Mouse (Mus musculus) left cerebral cortex, postnatal 10 days (tissue): Measurements from ENCODE around the gene Rilpl1. TPM values are rescaled to one million over a fixed set of nuclear protein-coding genes. Genes with fewer than 3 reads are reported as not detected.
"Not testable (repeated sequence)": the region's sequence is repeated elsewhere in the genome, so short reads cannot be mapped to it uniquely, and the experiment has no call there.

Experiments used
- DNase-seq, 2 experiments: peaks; one replicate each; pipeline ENCODE4 v3.0.0; 2021 to 2022; ENCODE audit warnings: low spot score in 2 of 2, mixed read lengths in 1 of 2; ENCODE audit errors: extremely low spot score in 1 of 2
- intact Hi-C: fragments of 180-260 bp; cut with DNase I; formaldehyde crosslinking; loops from one replicate; pipeline ENCODE4 v1.15.1; 2025
- total RNA-seq, 2 experiments: library from RNA; stranded (reverse); gene quantifications; 2 replicates each; pipeline ENCODE4 v1.2.3; 2021

Gene Rilpl1
- 10 to 100 TPM; 24.6 to 26.7 TPM for total RNA-seq

DNA sequence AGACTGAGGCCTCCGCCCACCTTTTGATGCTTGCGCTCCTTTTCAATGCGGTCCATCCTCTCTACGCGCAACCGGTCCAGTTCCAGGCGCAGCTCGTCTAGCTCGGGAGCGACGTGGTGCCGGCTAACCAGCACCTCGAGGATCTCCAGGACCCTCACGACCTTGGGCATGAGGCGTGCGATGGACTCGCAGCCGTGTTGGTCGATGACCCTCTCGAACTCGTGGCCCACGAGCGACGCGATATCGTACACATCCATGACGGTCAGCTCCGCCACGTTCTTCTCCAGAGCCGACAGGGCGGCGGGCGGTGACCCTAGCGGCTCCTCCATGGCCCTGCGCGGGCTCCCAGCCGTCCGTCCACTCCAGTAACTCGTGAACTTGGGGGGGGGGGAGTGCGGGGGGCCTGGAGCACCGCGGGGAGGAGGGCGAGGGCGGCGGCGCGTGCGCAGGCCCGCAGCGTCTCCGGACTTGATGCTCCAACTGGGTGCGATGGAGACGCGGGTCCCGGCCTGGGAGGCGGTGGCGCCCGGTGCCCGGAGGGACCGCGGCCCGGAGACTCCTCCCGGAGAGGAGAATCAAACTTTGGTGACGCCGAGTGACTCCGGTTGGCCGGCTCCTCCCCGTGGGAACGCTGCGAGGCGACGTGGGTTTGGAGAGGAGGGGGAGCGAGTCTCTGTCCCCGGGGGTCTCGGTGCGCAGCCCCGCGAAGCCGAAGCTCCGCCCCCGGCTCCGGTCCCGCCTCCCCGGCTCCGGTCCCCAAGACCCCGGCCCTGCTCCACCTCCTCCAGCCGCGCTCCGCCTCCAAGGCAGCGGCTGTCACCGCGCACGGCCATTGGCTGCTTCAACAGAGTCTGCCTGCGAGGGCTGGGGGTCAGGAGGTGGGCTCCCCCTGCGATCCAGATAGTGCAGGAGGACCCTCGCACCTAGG is at the start of gene Rilpl1:
Rilpl1 (minus strand) TSS at position 737 of the 928 bp plus-strand sequence.
- peak; percentile 73 to 94 for DNase-seq
- intact Hi-C loops: loop anchor here (5.0 kb wide), 1 partner anchor 44 kb away; no protein-coding TSS in a partner anchor

DNA sequence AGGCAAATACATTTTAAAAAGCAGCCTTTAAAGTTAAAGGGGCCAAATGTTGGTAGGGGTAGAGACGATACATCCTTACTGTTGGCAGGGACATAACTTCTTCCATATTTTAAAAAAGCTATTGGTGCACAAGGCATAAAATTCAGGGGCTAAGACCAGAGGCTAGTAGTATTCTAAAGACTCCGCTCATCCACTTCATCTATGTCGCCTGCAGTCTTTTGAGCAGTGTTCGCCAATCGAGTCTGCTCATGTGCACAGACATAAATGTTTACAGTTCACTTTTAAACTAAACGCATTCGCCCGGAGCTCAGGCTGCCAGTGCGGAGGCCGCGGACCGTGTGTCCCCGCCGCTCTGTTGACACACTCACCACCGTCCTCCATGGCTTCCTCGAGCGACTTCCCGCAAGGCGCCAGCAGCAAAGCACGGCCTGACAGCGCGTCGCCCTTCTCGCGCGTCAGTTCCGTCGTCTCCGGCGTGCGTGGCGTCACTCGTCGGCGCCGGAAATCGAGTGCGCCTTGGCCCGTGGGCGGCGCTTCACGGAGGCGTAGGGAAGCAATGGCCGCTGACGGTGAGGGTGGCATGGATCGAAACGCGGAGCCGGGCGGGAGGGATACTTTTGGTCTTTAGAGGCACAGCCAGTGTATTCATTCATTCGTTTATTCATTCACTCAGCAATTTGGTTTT is 47.6 kb upstream of the Rilpl1 start, which contains the start of the genes Eif2b1 and Gtf2h3:
Eif2b1 (minus strand) TSS at position 499 of the 685 bp plus-strand sequence.
Gtf2h3 (plus strand) TSS at position 508 of the 685 bp plus-strand sequence.
- intact Hi-C loops: no loop called here
- DNase-seq: peak; percentile 90 to 96

DNA sequence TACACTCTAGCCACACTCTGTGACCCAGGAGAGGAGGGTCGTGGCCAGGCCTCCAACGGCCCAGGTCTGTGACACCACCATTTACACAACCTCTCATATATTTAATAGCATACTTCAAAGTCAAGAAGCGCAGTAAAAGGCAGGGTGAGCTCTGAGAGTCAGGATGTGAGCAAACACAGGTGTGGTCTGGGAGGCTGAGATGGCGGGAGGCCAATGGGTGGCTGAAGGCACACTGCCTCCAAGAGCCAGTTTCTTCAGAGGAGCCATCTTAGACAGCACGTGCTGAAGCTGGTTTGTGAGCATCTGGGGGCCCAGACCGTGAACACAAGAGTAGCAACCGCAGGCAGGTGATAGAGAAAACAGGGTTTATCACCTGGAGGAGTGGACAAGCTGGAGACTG is 44.3 kb upstream of the Rilpl1 start:
- DNase-seq: no peak
- intact Hi-C loops: no loop called here

- intact Hi-C loops: no loop called here
- peak in 1 of 2 experiments; percentile 24 for DNase-seq
Observed at GRCm38 (mm10) chr5:124571068-124571467, 39.9 kb upstream of the Rilpl1 start.

DNA sequence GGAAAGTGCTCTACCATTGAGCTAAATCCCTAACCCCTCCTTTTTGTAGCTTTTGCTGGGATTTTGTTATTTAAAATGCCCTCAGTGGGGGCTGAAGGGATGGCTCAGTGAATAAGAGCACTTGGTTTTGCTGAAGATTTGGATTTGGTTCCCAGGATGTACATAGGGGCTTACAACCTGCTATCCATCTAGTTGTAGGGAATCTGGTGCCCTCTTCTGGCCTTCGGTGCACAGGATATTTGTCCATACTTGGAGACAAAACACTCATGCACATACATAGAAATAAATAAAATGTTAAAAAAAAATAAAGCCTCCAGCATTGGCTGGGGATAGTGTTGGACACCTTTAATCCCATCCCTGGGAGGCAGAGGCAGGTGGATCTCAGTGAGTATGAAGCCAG is 24.0 kb upstream of the Rilpl1 start:
- intact Hi-C loops: no loop called here
- DNase-seq: no peak

GRCm38 (mm10) chr5:124553607-124554006 is 22.4 kb upstream of the Rilpl1 start:
- DNase-seq: no peak
- intact Hi-C loops: no loop called here

- intact Hi-C loops: no loop called here
- DNase-seq: peak; percentile 86 to 93
Observed at GRCm38 (mm10) chr5:124552558-124553307, 21.5 kb upstream of the Rilpl1 start, which contains the start of gene Ddx55. Ddx55 (plus strand) TSS chr5:124552864.

GRCm38 (mm10) chr5:124552094-124552472 is 20.9 kb upstream of the Rilpl1 start:
- intact Hi-C loops: no loop called here

GRCm38 (mm10) chr5:124551349-124552093 is 20.3 kb upstream of the Rilpl1 start:
- DNase-seq, intact Hi-C loops: not testable (repeated sequence)

More at GRCm38 (mm10) chr5:124552094-124552472, 20.9 kb upstream of the Rilpl1 start:
- no peak for DNase-seq

DNA sequence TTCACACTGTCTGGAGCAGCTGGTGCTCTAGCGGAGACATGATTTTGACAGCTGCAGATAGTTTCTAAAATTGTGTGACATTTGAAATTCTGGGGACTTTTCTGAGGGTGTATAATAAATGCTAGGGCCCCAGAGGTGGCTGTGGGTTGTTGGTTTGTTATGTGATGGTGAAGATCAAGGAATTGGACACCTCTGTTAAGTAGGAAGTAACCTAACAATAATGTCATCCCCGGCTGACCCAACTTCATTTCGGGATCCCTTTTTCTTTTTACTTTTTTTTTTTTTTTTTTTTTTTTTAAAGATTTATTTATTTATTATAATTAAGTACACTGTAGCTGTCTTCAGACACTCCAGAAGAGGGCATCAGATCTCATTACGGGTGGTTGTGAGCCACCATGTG is 19.5 kb upstream of the Rilpl1 start:
- intact Hi-C loops, DNase-seq: not testable (repeated sequence)

- intact Hi-C loops: no loop called here
- DNase-seq: no peak
Observed at GRCm38 (mm10) chr5:124541602-124541973, 10.4 kb upstream of the Rilpl1 start.

- peak in 1 of 2 experiments; percentile 84 for DNase-seq
- intact Hi-C loops: no loop called here
Observed at GRCm38 (mm10) chr5:124540905-124541601, 9.9 kb upstream of the Rilpl1 start.

DNA sequence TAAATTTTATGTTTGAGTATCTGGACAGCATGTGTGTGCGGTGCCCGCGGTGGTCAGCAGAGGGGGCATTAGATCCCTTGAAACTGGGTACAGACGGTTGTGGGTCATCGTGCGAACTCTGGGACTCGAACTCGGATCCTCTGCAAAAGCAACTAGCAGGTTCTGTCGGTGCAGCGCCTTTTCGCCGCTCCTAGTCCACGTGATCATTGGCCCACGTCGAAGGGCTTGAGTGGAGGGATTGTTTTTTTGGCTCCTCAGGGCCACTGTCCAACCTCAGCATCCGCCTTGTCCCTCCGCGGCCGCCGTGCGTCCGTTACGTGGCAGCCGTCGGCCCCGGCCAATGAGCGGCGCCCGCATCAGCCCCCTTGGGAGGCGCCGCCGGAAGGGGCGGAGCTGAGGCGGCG is 9.2 kb upstream of the Rilpl1 start, which contains the start of gene Tmed2:
Tmed2 (plus strand) TSS at position 313 of the 404 bp plus-strand sequence.
- peak; percentile 97 for DNase-seq

GRCm38 (mm10) chr5:124539905-124540304 is 8.7 kb upstream of the Rilpl1 start:
- DNase-seq: no peak
- intact Hi-C loops: loop anchor here (5.0 kb wide), 1 partner anchor 103 kb away; the partner anchor contains the start of gene Kmt5a

More for the DNA sequence above, 9.2 kb upstream of the Rilpl1 start, which contains the start of gene Tmed2:
- intact Hi-C loops: no loop called here

GRCm38 (mm10) chr5:124538813-124539792 is 7.9 kb upstream of the Rilpl1 start:
- intact Hi-C loops: loop anchor here (5.0 kb wide), 1 partner anchor 102 kb away; the partner anchor contains the start of gene Kmt5a
- peak; percentile 56 to 66 for DNase-seq

DNA sequence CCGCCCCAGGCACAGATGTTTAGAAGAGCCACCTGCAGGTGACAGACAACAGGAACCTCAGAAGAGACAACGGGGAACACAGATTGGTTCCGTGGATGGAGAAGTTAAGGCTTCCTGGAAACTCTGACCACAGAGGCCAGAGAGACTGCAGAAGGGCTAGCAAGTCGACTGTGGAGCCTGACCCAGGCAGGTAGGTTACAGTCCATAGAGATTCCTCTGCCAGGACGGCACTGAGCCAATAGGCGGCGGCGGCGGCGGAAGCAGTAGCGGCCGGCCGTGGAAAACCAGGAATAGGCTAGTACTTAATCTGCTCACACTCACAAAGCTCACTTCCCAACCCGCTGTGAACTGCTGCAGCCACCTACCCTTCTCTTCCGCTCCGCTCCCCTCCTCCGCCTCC is 5.6 kb upstream of the Rilpl1 start:
- intact Hi-C loops: loop anchor here (5.0 kb wide), 1 partner anchor 99 kb away; the partner anchor contains the start of gene Kmt5a
- peak in 1 of 2 experiments; percentile 68 for DNase-seq
